14 mouse cellular contexts compared by ENCODE assay signal in the genomic region with DNA sequence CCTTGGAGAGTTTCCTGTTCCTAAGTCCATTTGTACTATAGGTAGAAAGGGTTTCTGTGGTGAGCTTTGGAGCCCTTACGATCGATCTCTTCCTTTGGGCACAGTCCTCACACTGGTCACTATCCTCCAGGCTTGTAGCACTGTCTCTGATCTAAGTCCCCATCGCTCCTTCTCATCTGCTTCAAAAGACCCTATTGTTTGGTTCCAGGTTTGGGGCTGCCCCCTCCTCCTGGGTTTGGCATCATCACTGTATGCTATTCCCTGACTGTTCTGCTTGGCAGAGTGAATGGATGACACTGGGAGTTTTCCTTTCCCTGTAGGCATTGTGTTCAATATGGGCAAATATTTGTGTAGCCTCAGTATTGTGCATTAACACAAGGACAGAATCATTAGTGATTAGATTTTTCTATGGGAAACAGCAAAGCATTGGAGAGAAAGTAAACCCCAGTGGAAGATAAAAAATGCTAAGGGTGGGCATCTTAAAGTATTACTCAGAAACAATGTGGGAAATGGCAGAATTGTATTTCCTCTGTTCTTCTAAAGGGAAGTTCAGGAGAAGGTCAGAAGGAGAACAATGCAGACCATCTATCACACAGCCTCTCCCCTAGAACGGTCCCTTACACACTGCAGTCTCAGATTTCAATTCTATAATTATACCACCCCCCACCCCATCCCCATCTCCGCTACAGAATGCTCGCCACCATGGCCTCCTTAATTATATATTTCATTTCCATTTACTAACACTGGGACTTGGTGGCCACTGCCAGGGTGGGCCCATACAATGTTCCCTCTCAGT.
DNase-seq lines count a peak whose midpoint lies in the region; ATAC-seq lines count a peak whose summit lies in the region.
"Had no signal": no experiment of that assay in that cellular context is flagged by ENCODE, and none has a peak within 500 bp of the region (broad histone marks: within the 10 kb centered on the region; RNA-seq: fewer than 3 reads in every experiment).

No protein-coding gene starts in this region.

- no peak for ATAC-seq in neural tube, embryonic 11.5 days (ENCODE audit: insufficient read depth, low FRiP score, low TSS enrichment)
- ATAC-seq in neural tube, embryonic 15.5 days (ENCODE audit: low FRiP score): no peak
- ATAC-seq in erythroid progenitor cell, adult 5-6 weeks (replicated peaks; ENCODE audit: low FRiP score, poor library complexity, severe bottlenecking): no peak

- no peaks in the 10 kb centered on the region for H3K27me3 ChIP-seq in heart, embryonic 10.5 days (ENCODE audit: insufficient read depth, poor library complexity, severe bottlenecking)
- H3K27me3 ChIP-seq in neural tube, embryonic 11.5 days (ENCODE audit: control insufficient read depth, insufficient read depth, low read length): no peaks in the 10 kb centered on the region
- no peaks in the 10 kb centered on the region for H3K27me3 ChIP-seq in neural tube, embryonic 15.5 days (replicated peaks)
- H3K27me3 ChIP-seq: hindbrain, embryonic 15.5 days had no signal

- no peak overlapping the region for H3K27ac ChIP-seq in heart, embryonic 10.5 days
- H3K27ac ChIP-seq in neural tube, embryonic 11.5 days (ENCODE audit: low read depth, low read length): no peak overlapping the region
- no peak overlapping the region for H3K27ac ChIP-seq in neural tube, embryonic 15.5 days (replicated peaks)
- H3K27ac ChIP-seq: hindbrain, embryonic 15.5 days; macrophage had no signal

- no peak overlapping the region for H3K4me2 ChIP-seq in neural tube, embryonic 11.5 days (ENCODE audit: low read depth)
- H3K4me2 ChIP-seq in neural tube, embryonic 15.5 days: no peak overlapping the region
- H3K4me2 ChIP-seq: hindbrain, embryonic 15.5 days had no signal

- H3K36me3 ChIP-seq in heart, embryonic 10.5 days: no peaks in the 10 kb centered on the region
- H3K36me3 ChIP-seq in neural tube, embryonic 11.5 days (ENCODE audit: control insufficient read depth, insufficient read depth, low read length): no peaks in the 10 kb centered on the region
- no peaks in the 10 kb centered on the region for H3K36me3 ChIP-seq in neural tube, embryonic 15.5 days
- H3K36me3 ChIP-seq: hindbrain, embryonic 15.5 days had no signal

- H3K4me3 ChIP-seq in heart, embryonic 10.5 days: no peak overlapping the region
- no peak overlapping the region for H3K4me3 ChIP-seq in neural tube, embryonic 11.5 days (ENCODE audit: low read depth, low read length)
- no peak overlapping the region for H3K4me3 ChIP-seq in neural tube, embryonic 15.5 days (replicated peaks)
- H3K4me3 ChIP-seq: hindbrain, embryonic 15.5 days; myocyte had no signal

- H3K4me1 ChIP-seq in heart, embryonic 10.5 days: peaks cover 66% of the 10 kb centered on the region
- H3K4me1 ChIP-seq in neural tube, embryonic 11.5 days (ENCODE audit: control insufficient read depth, insufficient read depth, low read length): peaks cover 21% of the 10 kb centered on the region
- peaks cover 55% of the 10 kb centered on the region for H3K4me1 ChIP-seq in neural tube, embryonic 15.5 days

- peak; percentile 72 for DNase-seq in heart, embryonic 10.5 days (ENCODE audit: low spot score)
- DNase-seq in heart, postnatal 14 days: no peak
- DNase-seq in layer of hippocampus, adult 11-12 months (ENCODE audit: low spot score): peak; percentile 22
- DNase-seq in layer of hippocampus, adult 8-10 months (ENCODE audit: low spot score in 2 of 2): no peak
- DNase-seq in neural tube, embryonic 11.5 days (ENCODE audit: low spot score): peak; percentile 13
- DNase-seq in retina, postnatal 1 day: peak; percentile 56
- DNase-seq: cerebellum, postnatal 25 days; gastrocnemius, postnatal 14 days; thymus, postnatal 14 days had no signal

- H3K9ac ChIP-seq in neural tube, embryonic 11.5 days (ENCODE audit: low read length): no peak overlapping the region
- H3K9ac ChIP-seq in neural tube, embryonic 15.5 days (replicated peaks): no peak overlapping the region
- H3K9ac ChIP-seq: hindbrain, embryonic 15.5 days had no signal

- intact Hi-C loops in heart, postnatal 14 days (cut with DNase I): no loop called here

- 67% methylated on average over 6 of the region's 6 CpGs for WGBS in heart, embryonic 10.5 days
- 44% methylated on average over 6 of the region's 6 CpGs for WGBS in neural tube, embryonic 11.5 days
- 42% methylated on average over 6 of the region's 6 CpGs for WGBS in neural tube, embryonic 15.5 days

- no peaks in the 10 kb centered on the region for H3K9me3 ChIP-seq in heart, embryonic 10.5 days
- no peaks in the 10 kb centered on the region for H3K9me3 ChIP-seq in neural tube, embryonic 11.5 days (ENCODE audit: control insufficient read depth, low read length)
- no peaks in the 10 kb centered on the region for H3K9me3 ChIP-seq in neural tube, embryonic 15.5 days (replicated peaks)
- H3K9me3 ChIP-seq: hindbrain, embryonic 15.5 days had no signal

Comparison
In these comparisons a context has a peak if more than half of its experiments do, and no peak if none do; other contexts are left out.
1. DNase-seq: peak in heart, embryonic 10.5 days (single experiment), layer of hippocampus, adult 11-12 months (single experiment), neural tube, embryonic 11.5 days (single experiment) and retina, postnatal 1 day (single experiment); none in heart, postnatal 14 days (0 of 2) and layer of hippocampus, adult 8-10 months (0 of 2).